Mouse (Mus musculus) liver, adult 2 months (tissue): ENCODE measurements around the gene Wdr13.

Experiments used
- CTCF ChIP-seq: fragments of 200-500 bp; IDR thresholded peaks from 2 replicates; pipeline ENCODE4 v1.5.1; 2011; ENCODE audit warnings: low read depth, low read length, control low read depth
- POLR2A ChIP-seq: fragments of 200-500 bp; IDR thresholded peaks from 2 replicates; pipeline ENCODE4 v1.6.1; 2011; ENCODE audit warnings: low read length, control low read depth; ENCODE audit not compliant: insufficient read depth; ENCODE audit errors: extremely low read depth

DNA sequence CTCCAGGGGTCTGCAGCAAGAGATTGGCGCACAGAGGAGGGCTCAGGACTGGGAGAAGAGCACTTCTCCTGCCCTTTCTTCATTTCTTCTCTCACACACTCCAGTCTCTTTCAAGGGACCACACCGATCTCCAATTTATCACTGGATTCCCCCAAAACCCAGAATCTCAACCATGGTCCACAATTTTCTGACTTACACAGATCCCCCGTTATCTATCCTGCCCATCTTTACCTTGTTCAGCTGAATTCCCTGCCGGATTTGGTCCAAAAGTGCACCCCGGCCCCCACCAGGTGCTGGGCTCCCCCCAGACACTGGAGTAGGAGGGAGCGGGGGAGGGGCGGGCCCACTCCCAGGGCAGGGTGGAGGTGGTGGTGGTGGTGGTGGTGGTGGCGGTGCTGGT lies 47.1 kb downstream of the Wdr13 start:
- no peak for TF ChIP-seq POLR2A
- no peak for TF ChIP-seq CTCF
